Mouse (Mus musculus): ENCODE results near the gene Oaf.

The Oaf gene

GRCm38 (mm10) chr9:43239712-43240593 lies at the start of gene Oaf:
Gene Oaf, minus strand, starts transcription at chr9:43239911.
- Histone ChIP-seq H3K9me3 (ENCODE audit: low read length) (no peaks in the 10 kb centered on the region), H3K36me3 (ENCODE audit: insufficient read depth, low read length) (no peaks in the 10 kb centered on the region), H3K27me3 (ENCODE audit: insufficient read depth, low read length) (peaks cover 91% of the 10 kb centered on the region), H3K4me1 (replicated peaks; ENCODE audit: low read depth, low read length) (peaks cover 42% of the 10 kb centered on the region), H3K4me3 (replicated peaks; ENCODE audit: low read length) (peak within 1 kb of the TSS; percentile 81)
- TF ChIP-seq CTCF (conservative IDR thresholded peaks at IDR 0.05; ENCODE audit: low read length), result no peak
- TF ChIP-seq POU5F1 (IDR thresholded peaks at IDR 0.05; ENCODE audit: borderline replicate concordance, low read length), result no peak
- TF ChIP-seq NANOG (IDR thresholded peaks at IDR 0.05; ENCODE audit: borderline replicate concordance, low read length), result no peak

GRCm38 (mm10) chr9:43286870-43287269 lies 47.2 kb upstream of the Oaf start:
- H3K9me3 ChIP-seq (ENCODE audit: low read length), result 0 out of 2 replicates have a peak, but pooled peaks cover 5% of the 10 kb centered on the region
- H3K4me1 ChIP-seq (replicated peaks; ENCODE audit: low read depth, low read length), result peaks cover 10% of the 10 kb centered on the region
- H3K36me3 ChIP-seq (ENCODE audit: insufficient read depth, low read length), result no peaks in the 10 kb centered on the region
- H3K27me3 ChIP-seq (ENCODE audit: insufficient read depth, low read length), result peaks cover 54% of the 10 kb centered on the region
- TF ChIP-seq NANOG (IDR thresholded peaks at IDR 0.05; ENCODE audit: borderline replicate concordance, low read length) (no peak), CTCF (conservative IDR thresholded peaks at IDR 0.05; ENCODE audit: low read length) (peak; percentile 89), POU5F1 (IDR thresholded peaks at IDR 0.05; ENCODE audit: borderline replicate concordance, low read length) (no peak)
- peak overlapping the region; percentile 24; the same call in 1 of the 2 replicates for H3K4me3 ChIP-seq (replicated peaks; ENCODE audit: low read length)

DNA sequence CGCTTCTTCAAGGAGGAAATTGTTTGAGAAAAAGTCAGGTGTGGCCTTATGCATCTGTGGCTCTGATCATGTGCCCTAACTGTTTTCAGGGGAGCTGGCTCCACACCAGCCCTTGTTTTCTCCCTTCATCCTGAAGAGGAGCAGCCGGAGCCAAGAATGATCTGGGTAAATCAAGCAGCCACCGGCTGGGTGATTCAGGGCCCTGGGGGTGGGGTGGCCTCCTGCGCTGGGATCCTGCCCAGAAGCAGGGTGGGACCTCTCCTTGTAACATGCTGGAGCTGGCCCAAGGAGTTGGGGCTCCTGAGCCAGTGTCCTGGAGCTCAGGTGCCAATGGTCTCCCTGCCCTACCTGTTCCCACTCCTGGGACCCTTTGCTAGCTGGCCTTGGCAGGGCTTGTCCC lies 45.6 kb upstream of the Oaf start:
- H3K36me3 ChIP-seq (ENCODE audit: insufficient read depth, low read length), result no peaks in the 10 kb centered on the region
- H3K27me3 ChIP-seq (ENCODE audit: insufficient read depth, low read length), result peaks cover 65% of the 10 kb centered on the region
- TF ChIP-seq CTCF (conservative IDR thresholded peaks at IDR 0.05; ENCODE audit: low read length) (no peak), POU5F1 (IDR thresholded peaks at IDR 0.05; ENCODE audit: borderline replicate concordance, low read length) (no peak), NANOG (IDR thresholded peaks at IDR 0.05; ENCODE audit: borderline replicate concordance, low read length) (no peak)
- H3K4me3 ChIP-seq (replicated peaks; ENCODE audit: low read length), result no peak overlapping the region
- 0 out of 2 replicates have a peak, but pooled peaks cover 5% of the 10 kb centered on the region for H3K9me3 ChIP-seq (ENCODE audit: low read length)
- peaks cover 19% of the 10 kb centered on the region for H3K4me1 ChIP-seq (replicated peaks; ENCODE audit: low read depth, low read length)

DNA sequence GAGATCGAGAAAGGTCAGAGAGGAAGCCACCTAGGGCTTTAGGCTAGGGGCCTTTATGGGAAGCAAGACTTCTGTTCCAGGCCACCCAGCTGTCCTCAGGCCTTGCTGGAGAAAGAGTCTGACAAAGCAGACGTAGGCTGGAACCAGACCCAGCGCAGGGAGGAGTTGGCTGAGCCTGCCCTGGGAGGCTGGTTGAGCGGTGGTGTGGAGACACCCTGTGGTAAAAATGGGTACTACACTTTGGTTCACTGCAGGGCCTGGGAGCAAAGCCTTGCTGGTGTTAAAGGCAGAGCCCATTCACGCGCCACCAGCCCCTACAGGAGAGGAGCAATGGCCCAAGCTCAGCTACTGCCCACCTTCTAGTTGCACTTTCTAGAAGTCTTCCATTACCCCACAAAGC lies 44.6 kb upstream of the Oaf start:
- H3K4me1 ChIP-seq (replicated peaks; ENCODE audit: low read depth, low read length), result peaks cover 19% of the 10 kb centered on the region
- peak; percentile 87 for TF ChIP-seq CTCF (conservative IDR thresholded peaks at IDR 0.05; ENCODE audit: low read length)
- no peak for TF ChIP-seq POU5F1 (IDR thresholded peaks at IDR 0.05; ENCODE audit: borderline replicate concordance, low read length)
- no peak overlapping the region for H3K4me3 ChIP-seq (replicated peaks; ENCODE audit: low read length)
- H3K36me3 ChIP-seq (ENCODE audit: insufficient read depth, low read length), result no peaks in the 10 kb centered on the region
- 0 out of 2 replicates have a peak, but pooled peaks cover 5% of the 10 kb centered on the region for H3K9me3 ChIP-seq (ENCODE audit: low read length)
- peaks cover 63% of the 10 kb centered on the region for H3K27me3 ChIP-seq (ENCODE audit: insufficient read depth, low read length)

DNA sequence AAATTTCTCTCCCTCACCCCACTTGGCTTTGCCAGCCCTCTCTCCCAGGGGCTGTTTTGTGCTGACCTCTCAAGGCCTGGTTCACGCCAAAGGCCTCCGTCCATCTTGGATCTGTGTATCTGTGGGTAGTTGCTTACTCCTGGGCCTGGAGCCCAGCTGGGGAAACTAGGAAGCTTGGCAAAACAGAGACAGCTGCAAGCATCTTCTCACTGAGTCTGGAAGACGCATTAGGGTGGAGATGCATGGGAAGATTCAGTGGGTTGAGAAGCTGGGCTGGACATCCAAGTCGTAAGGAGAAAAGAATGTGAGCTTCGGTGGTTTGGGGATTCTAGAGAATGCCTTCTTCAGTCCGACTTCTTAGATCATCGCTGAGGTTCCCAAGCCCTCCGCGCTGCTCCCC lies 34.0 kb upstream of the Oaf start:
- H3K4me3 ChIP-seq (replicated peaks; ENCODE audit: low read length), result no peak overlapping the region
- H3K4me1 ChIP-seq (replicated peaks; ENCODE audit: low read depth, low read length), result peaks cover 35% of the 10 kb centered on the region
- TF ChIP-seq NANOG (IDR thresholded peaks at IDR 0.05; ENCODE audit: borderline replicate concordance, low read length) (no peak), POU5F1 (IDR thresholded peaks at IDR 0.05; ENCODE audit: borderline replicate concordance, low read length) (no peak), CTCF (conservative IDR thresholded peaks at IDR 0.05; ENCODE audit: low read length) (no peak)
- no peaks in the 10 kb centered on the region for H3K9me3 ChIP-seq (ENCODE audit: low read length)
- H3K27me3 ChIP-seq (ENCODE audit: insufficient read depth, low read length), result peaks cover 66% of the 10 kb centered on the region
- no peaks in the 10 kb centered on the region for H3K36me3 ChIP-seq (ENCODE audit: insufficient read depth, low read length)

- no peaks in the 10 kb centered on the region for H3K9me3 ChIP-seq (ENCODE audit: low read length)
- peak overlapping the region; percentile 27 for H3K4me3 ChIP-seq (replicated peaks; ENCODE audit: low read length)
- H3K36me3 ChIP-seq (ENCODE audit: insufficient read depth, low read length), result no peaks in the 10 kb centered on the region
- no peak for TF ChIP-seq POU5F1 (IDR thresholded peaks at IDR 0.05; ENCODE audit: borderline replicate concordance, low read length)
- TF ChIP-seq NANOG (IDR thresholded peaks at IDR 0.05; ENCODE audit: borderline replicate concordance, low read length), result no peak
- TF ChIP-seq CTCF (conservative IDR thresholded peaks at IDR 0.05; ENCODE audit: low read length), result no peak
- peaks cover 50% of the 10 kb centered on the region for H3K4me1 ChIP-seq (replicated peaks; ENCODE audit: low read depth, low read length)
- peaks cover 63% of the 10 kb centered on the region for H3K27me3 ChIP-seq (ENCODE audit: insufficient read depth, low read length)
Measured at GRCm38 (mm10) chr9:43271761-43272518, 32.2 kb upstream of the Oaf start.

- Histone ChIP-seq H3K27me3 (ENCODE audit: insufficient read depth, low read length) (peaks cover 57% of the 10 kb centered on the region), H3K36me3 (ENCODE audit: insufficient read depth, low read length) (no peaks in the 10 kb centered on the region), H3K9me3 (ENCODE audit: low read length) (no peaks in the 10 kb centered on the region), H3K4me1 (replicated peaks; ENCODE audit: low read depth, low read length) (peaks cover 60% of the 10 kb centered on the region), H3K4me3 (replicated peaks; ENCODE audit: low read length) (peak overlapping the region; percentile 13; the same call in 1 of the 2 replicates)
- no peak for TF ChIP-seq NANOG (IDR thresholded peaks at IDR 0.05; ENCODE audit: borderline replicate concordance, low read length)
- TF ChIP-seq CTCF (conservative IDR thresholded peaks at IDR 0.05; ENCODE audit: low read length), result no peak
- TF ChIP-seq POU5F1 (IDR thresholded peaks at IDR 0.05; ENCODE audit: borderline replicate concordance, low read length), result no peak
Measured at GRCm38 (mm10) chr9:43270723-43271252, 31.1 kb upstream of the Oaf start.

- no peaks in the 10 kb centered on the region for H3K36me3 ChIP-seq (ENCODE audit: insufficient read depth, low read length)
- H3K4me1 ChIP-seq (replicated peaks; ENCODE audit: low read depth, low read length), result peaks cover 76% of the 10 kb centered on the region
- TF ChIP-seq CTCF (conservative IDR thresholded peaks at IDR 0.05; ENCODE audit: low read length), result no peak
- TF ChIP-seq POU5F1 (IDR thresholded peaks at IDR 0.05; ENCODE audit: borderline replicate concordance, low read length), result no peak
- TF ChIP-seq NANOG (IDR thresholded peaks at IDR 0.05; ENCODE audit: borderline replicate concordance, low read length), result no peak
- H3K4me3 ChIP-seq (replicated peaks; ENCODE audit: low read length), result no peak overlapping the region
- H3K27me3 ChIP-seq (ENCODE audit: insufficient read depth, low read length), result peaks cover 49% of the 10 kb centered on the region
- H3K9me3 ChIP-seq (ENCODE audit: low read length), result no peaks in the 10 kb centered on the region
Measured at GRCm38 (mm10) chr9:43269166-43269565, 29.5 kb upstream of the Oaf start.

Measured in E14TG2a.4 (cell line).